Mouse (Mus musculus): ENCODE data around the gene 2300002M23Rik.

DNA sequence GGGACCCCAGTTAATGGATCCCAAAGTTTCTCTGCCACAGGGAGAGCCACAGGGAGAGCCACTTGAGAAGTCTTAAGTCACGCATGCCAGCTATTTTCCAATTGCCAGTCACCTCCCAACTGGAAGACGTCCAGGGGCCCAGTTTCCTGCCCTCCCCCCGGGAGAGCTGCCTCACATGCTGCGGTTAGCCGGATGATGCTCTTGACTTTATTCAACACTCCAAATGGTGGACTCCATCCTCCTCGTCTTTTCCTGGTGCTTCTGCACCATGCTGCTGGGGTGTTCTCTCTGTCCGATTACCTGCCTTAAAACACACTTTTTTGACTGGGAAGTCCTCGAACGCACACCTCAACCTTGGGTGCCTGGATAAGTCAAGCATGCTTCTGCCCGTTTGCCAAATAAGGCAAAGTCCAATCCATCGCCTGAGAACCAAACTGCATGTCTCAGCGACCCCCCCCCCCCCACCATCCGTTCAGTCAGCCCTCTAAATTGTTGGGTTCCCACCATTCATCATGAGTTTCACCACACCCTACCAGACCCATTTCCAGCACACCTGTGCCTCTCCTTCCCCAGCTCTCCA, 11.0 kb upstream of the 2300002M23Rik start:
- no peak for TF ChIP-seq POLR2A (IDR thresholded peaks at IDR 0.05; ENCODE audit: low read depth, low read length)
- TF ChIP-seq CTCF (IDR thresholded peaks at IDR 0.05; ENCODE audit: extremely low read depth, insufficient read depth, insufficient read length, insufficient replicate concordance): no peak
